Mouse (Mus musculus) embryo, embryonic 11.5 days (tissue): ENCODE measurements around the gene Cisd3.
"Not testable (repeated sequence)": the region's sequence is repeated elsewhere in the genome, so short reads cannot be mapped to it uniquely, and the experiment has no call there.

Experiments
- DNase-seq: peaks from one replicate; pipeline ENCODE4 v3.0.0-alpha.2; 2012; ENCODE audit warnings: low read depth, low spot score

Gene Cisd3

GRCm38 (mm10) chr11:97711200-97711900, 25.7 kb downstream of the Cisd3 start:
- DNase-seq: no peak

- no peak for DNase-seq
Measured at GRCm38 (mm10) chr11:97712286-97712685, 26.7 kb downstream of the Cisd3 start.

- no peak for DNase-seq
Measured at GRCm38 (mm10) chr11:97713896-97714295, 28.3 kb downstream of the Cisd3 start.

- DNase-seq: no peak
Measured at GRCm38 (mm10) chr11:97714356-97714755, 28.7 kb downstream of the Cisd3 start.

- no peak for DNase-seq
Measured at GRCm38 (mm10) chr11:97714784-97715760, 29.4 kb downstream of the Cisd3 start.

GRCm38 (mm10) chr11:97716021-97716420, 30.4 kb downstream of the Cisd3 start:
- DNase-seq: no peak

- DNase-seq: no peak
Measured at GRCm38 (mm10) chr11:97717369-97718280, 32.0 kb downstream of the Cisd3 start.

- no peak for DNase-seq
Measured at GRCm38 (mm10) chr11:97718281-97718860, 32.7 kb downstream of the Cisd3 start.

GRCm38 (mm10) chr11:97719041-97719440, 33.4 kb downstream of the Cisd3 start:
- DNase-seq: no peak

- DNase-seq: no peak
Measured at GRCm38 (mm10) chr11:97721338-97721737, 35.7 kb downstream of the Cisd3 start.

GRCm38 (mm10) chr11:97723709-97724108, 38.1 kb downstream of the Cisd3 start:
- no peak for DNase-seq

GRCm38 (mm10) chr11:97728311-97728710, 42.7 kb downstream of the Cisd3 start:
- no peak for DNase-seq

- no peak for DNase-seq
Measured at GRCm38 (mm10) chr11:97728730-97729129, 43.1 kb downstream of the Cisd3 start.

GRCm38 (mm10) chr11:97733689-97734088, 48.1 kb downstream of the Cisd3 start:
- no peak for DNase-seq

- DNase-seq: not testable (repeated sequence)
Measured at GRCm38 (mm10) chr11:97734810-97735209, 49.2 kb downstream of the Cisd3 start.

GRCm38 (mm10) chr11:97736645-97737044, 51.0 kb downstream of the Cisd3 start:
- no peak for DNase-seq

GRCm38 (mm10) chr11:97737600-97737999, 52.0 kb downstream of the Cisd3 start:
- DNase-seq: no peak
